Mouse (Mus musculus) stomach, embryonic 14.5 days (tissue): ENCODE measurements at regions not wholly inside any gene's neighbourhood (a gene's known extent, or its start where the extent isn't known, plus 50 kb on each side); places are given as distances from the start of the nearest gene placed in this dataset.

Experiments used
- ATAC-seq: fragments of 200-750 bp; cut with Nextera tagmentation; 2 replicates; pipeline ENCODE4 v1.8.0; 2017; ENCODE audit warnings: low read depth, moderate TSS enrichment; ENCODE audit not compliant: insufficient number of reproducible peaks, insufficient read depth, low FRiP score
- H3K27ac ChIP-seq: fragments of 300-500 bp; sonication (generic); 2 replicates; pipeline ENCODE4 v1.5.1; 2014; ENCODE audit warnings: mild to moderate bottlenecking, low read length, moderate library complexity, mixed read lengths
- H3K27me3 ChIP-seq: fragments of 300-500 bp; sonication (generic); 2 replicates; pipeline ENCODE4 v1.6.1; 2014; ENCODE audit warnings: low read length, control low read depth, mixed read lengths; ENCODE audit not compliant: control insufficient read depth, insufficient read depth
- H3K36me3 ChIP-seq: fragments of 300-500 bp; sonication (generic); 2 replicates; pipeline ENCODE4 v1.6.1; 2014; ENCODE audit warnings: mild to moderate bottlenecking, control low read depth, low read length, moderate library complexity, mixed read lengths; ENCODE audit not compliant: control insufficient read depth, insufficient read depth
- H3K4me1 ChIP-seq: fragments of 300-500 bp; sonication (generic); 2 replicates; pipeline ENCODE4 v1.6.1; 2014; ENCODE audit warnings: low read length, control low read depth, mixed read lengths; ENCODE audit not compliant: control insufficient read depth, insufficient read depth
- H3K4me2 ChIP-seq: fragments of 300-500 bp; sonication (generic); replicated peaks from 2 replicates; pipeline ENCODE4 v1.6.1; 2014; ENCODE audit warnings: low read depth, low read length, control low read depth
- H3K4me3 ChIP-seq: fragments of 300-500 bp; sonication (generic); 2 replicates; pipeline ENCODE4 v1.5.1; 2014; ENCODE audit warnings: low read depth, low read length, control low read depth
- H3K9ac ChIP-seq: fragments of 300-500 bp; sonication (generic); replicated peaks from 2 replicates; pipeline ENCODE4 v1.6.1; 2014; ENCODE audit warnings: low read depth, mild to moderate bottlenecking, control low read depth, low read length, moderate library complexity, mixed read lengths
- H3K9me3 ChIP-seq: fragments of 300-500 bp; sonication (generic); 2 replicates; pipeline ENCODE4 v1.6.1; 2016; ENCODE audit warnings: low read depth, low read length, control low read depth; ENCODE audit not compliant: control insufficient read depth
- WGBS: fragments of 180-500 bp; shearing (Covaris S2); extraction: QIAGEN DNeasy Blood & Tissue Kit; methylation state at CpG from one replicate; pipeline ENCODE4 v1.1.7; 2014; 5-methylcytosine and 5-hydroxymethylcytosine counted together

GRCm38 (mm10) chr5:101172782-101173181, 327.3 kb downstream of the Gpat3 start:
- H3K9ac ChIP-seq, result no peak overlapping the region
- peak; percentile 75; the same call in 1 of the 2 replicates for ATAC-seq
- H3K36me3 ChIP-seq, result no peaks in the 10 kb centered on the region
- H3K4me2 ChIP-seq, result no peak overlapping the region
- no peaks in the 10 kb centered on the region for H3K27me3 ChIP-seq
- no peak overlapping the region for H3K4me3 ChIP-seq
- 44% methylated on average over 10 of the region's 10 CpGs for WGBS
- H3K27ac ChIP-seq, result peak overlapping the region; percentile 77
- H3K9me3 ChIP-seq, result no peaks in the 10 kb centered on the region
- peaks cover 8% of the 10 kb centered on the region; the same call in 1 of the 2 replicates for H3K4me1 ChIP-seq

- Histone ChIP-seq H3K9ac (no peak overlapping the region), H3K9me3 (no peaks in the 10 kb centered on the region), H3K4me1 (peaks cover 5% of the 10 kb centered on the region; the same call in 1 of the 2 replicates), H3K4me2 (no peak overlapping the region), H3K27ac (no peak overlapping the region), H3K36me3 (no peaks in the 10 kb centered on the region), H3K27me3 (no peaks in the 10 kb centered on the region), H3K4me3 (no peak overlapping the region)
- no peak for ATAC-seq
- WGBS, result 19% methylated on average over 2 of the region's 2 CpGs
Observed at GRCm38 (mm10) chr5:101169074-101169473, 323.6 kb downstream of the Gpat3 start.

- WGBS, result 20% methylated on average over 8 of the region's 8 CpGs
- H3K36me3 ChIP-seq, result no peaks in the 10 kb centered on the region
- no peak for ATAC-seq
- H3K4me1 ChIP-seq, result peaks cover 7% of the 10 kb centered on the region; the same call in 1 of the 2 replicates
- no peaks in the 10 kb centered on the region for H3K27me3 ChIP-seq
- H3K9me3 ChIP-seq, result no peaks in the 10 kb centered on the region
- H3K4me3 ChIP-seq, result no peak overlapping the region
- H3K9ac ChIP-seq, result no peak overlapping the region
- H3K27ac ChIP-seq, result no peak overlapping the region
- H3K4me2 ChIP-seq, result 0 out of 2 replicates have a peak overlapping the region, but pooled peaks have one; percentile 12
Observed at GRCm38 (mm10) chr5:101163624-101164213, 318.2 kb downstream of the Gpat3 start.

GRCm38 (mm10) chr5:101163112-101163511, 317.6 kb downstream of the Gpat3 start:
- Histone ChIP-seq H3K4me3 (no peak overlapping the region), H3K36me3 (no peaks in the 10 kb centered on the region), H3K9ac (no peak overlapping the region), H3K4me1 (peaks cover 7% of the 10 kb centered on the region; the same call in 1 of the 2 replicates), H3K27me3 (no peaks in the 10 kb centered on the region), H3K4me2 (no peak overlapping the region), H3K9me3 (no peaks in the 10 kb centered on the region), H3K27ac (no peak overlapping the region)
- ATAC-seq, result no peak
- 13% methylated on average over 5 of the region's 5 CpGs for WGBS

- Histone ChIP-seq H3K4me3 (no peak overlapping the region), H3K27me3 (no peaks in the 10 kb centered on the region), H3K4me2 (no peak overlapping the region), H3K4me1 (no peaks in the 10 kb centered on the region), H3K27ac (no peak overlapping the region), H3K36me3 (no peaks in the 10 kb centered on the region), H3K9me3 (no peaks in the 10 kb centered on the region), H3K9ac (no peak overlapping the region)
- no peak for ATAC-seq
- 60% methylated on average over 1 of the region's 1 CpGs for WGBS
Observed at GRCm38 (mm10) chr5:101157416-101157815, 311.9 kb downstream of the Gpat3 start.

- Histone ChIP-seq H3K36me3 (no peaks in the 10 kb centered on the region), H3K9me3 (no peaks in the 10 kb centered on the region), H3K27me3 (no peaks in the 10 kb centered on the region), H3K27ac (no peak overlapping the region), H3K4me1 (no peaks in the 10 kb centered on the region), H3K4me3 (no peak overlapping the region), H3K9ac (no peak overlapping the region), H3K4me2 (no peak overlapping the region)
- no peak for ATAC-seq
- 79% methylated on average over 3 of the region's 3 CpGs for WGBS
Observed at GRCm38 (mm10) chr5:101146345-101146744, 300.8 kb downstream of the Gpat3 start.

- Histone ChIP-seq H3K4me1 (0 out of 2 replicates have a peak, but pooled peaks cover 5% of the 10 kb centered on the region), H3K4me3 (no peak overlapping the region), H3K4me2 (no peak overlapping the region), H3K9me3 (no peaks in the 10 kb centered on the region), H3K27ac (no peak overlapping the region), H3K36me3 (no peaks in the 10 kb centered on the region), H3K27me3 (no peaks in the 10 kb centered on the region), H3K9ac (no peak overlapping the region)
- WGBS, result 59% methylated on average over 5 of the region's 5 CpGs
- ATAC-seq, result no peak
Observed at GRCm38 (mm10) chr5:101124941-101125453, 279.5 kb downstream of the Gpat3 start.

GRCm38 (mm10) chr5:101122914-101123313, 277.4 kb downstream of the Gpat3 start:
- Histone ChIP-seq H3K27ac (no peak overlapping the region), H3K4me1 (0 out of 2 replicates have a peak, but pooled peaks cover 5% of the 10 kb centered on the region), H3K4me3 (no peak overlapping the region), H3K27me3 (no peaks in the 10 kb centered on the region), H3K36me3 (no peaks in the 10 kb centered on the region), H3K9me3 (no peaks in the 10 kb centered on the region), H3K4me2 (no peak overlapping the region), H3K9ac (no peak overlapping the region)
- no peak for ATAC-seq
- WGBS, result 85% methylated on average over 6 of the region's 6 CpGs
